Mouse (Mus musculus) heart, postnatal 0 days (tissue): ENCODE data around the gene Rfx1.

Source experiments
- CTCF ChIP-seq: IDR thresholded peaks from 2 replicates; pipeline ENCODE4 v1.5.1; 2016; ENCODE audit warnings: antibody characterized with exemption, control low read depth, low read depth
- EP300 ChIP-seq: IDR thresholded peaks from 2 replicates; pipeline ENCODE4 v1.6.1; 2016; ENCODE audit warnings: antibody characterized with exemption, low read depth

DNA sequence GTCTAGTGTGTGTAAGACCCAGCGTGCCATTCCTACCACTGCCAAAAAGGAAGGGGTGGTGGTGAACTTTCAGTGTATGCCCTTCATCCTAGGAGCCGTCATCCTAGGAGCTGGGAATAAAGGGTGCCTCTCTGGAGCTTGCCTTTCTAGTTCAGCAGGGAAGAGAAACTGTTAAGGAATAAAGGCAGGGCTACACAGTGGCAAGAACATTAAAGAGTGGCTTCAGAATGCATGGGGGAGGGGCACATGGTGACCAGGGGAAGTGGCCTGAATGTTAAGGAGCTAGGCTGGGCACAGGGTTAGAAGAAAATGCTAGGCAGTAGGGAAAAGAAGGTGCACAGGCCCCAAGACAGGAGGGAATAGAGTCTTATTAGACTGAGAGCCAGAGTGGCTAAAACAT, 3.1 kb downstream of the Rfx1 start:
- TF ChIP-seq CTCF (no peak), EP300 (no peak)
